31 mouse cellular contexts compared by ENCODE assay signal in the genomic region with DNA sequence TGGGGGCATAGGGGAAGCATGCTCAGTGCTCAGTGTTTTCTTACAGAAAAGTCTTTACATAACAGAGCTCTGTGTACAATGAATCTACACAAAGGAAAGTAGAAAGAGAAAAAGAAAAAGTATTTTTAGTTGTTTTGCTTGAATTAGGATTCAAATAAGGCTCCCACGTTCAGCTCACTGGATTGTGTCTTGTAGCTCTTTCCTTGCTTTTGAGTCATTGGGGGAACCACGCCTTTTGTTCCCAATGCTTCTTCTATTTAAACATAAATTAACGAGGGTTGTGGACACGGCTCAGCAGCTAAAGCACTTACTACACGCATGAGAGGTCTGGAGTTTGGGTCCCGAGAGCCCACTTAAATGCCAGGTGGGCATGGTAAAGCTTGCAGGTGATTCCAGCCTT. TPM values are rescaled to one million over a fixed set of nuclear protein-coding genes. Genes with fewer than 3 reads are reported as not detected.
"Had no signal": no experiment of that assay in that cellular context is flagged by ENCODE, and none has a peak within 500 bp of the region (broad histone marks: within the 10 kb centered on the region; RNA-seq: fewer than 3 reads in every experiment).

No protein-coding gene starts in this region.

- DNase-seq: heart, postnatal 10 days; heart, postnatal 14 days; heart, postnatal 36 days; heart, postnatal 4 days; kidney, adult 11 months; kidney, adult 18-20 months; kidney, adult 2 months; kidney, adult 8-10 months; kidney, adult 9 months; kidney, postnatal 10 days; kidney, postnatal 14 days; kidney, postnatal 25 days; kidney, postnatal 36 days; kidney, postnatal 4 days; layer of hippocampus, adult 9-11 months; layer of hippocampus, postnatal 36 days had no signal

- ATAC-seq: hindbrain, embryonic 16.5 days; hindbrain, postnatal 0 days; inflammation-experienced regulatory T-cells, adult 6 months; intestine, embryonic 15.5 days; intestine, embryonic 16.5 days; intestine, postnatal 0 days had no signal

RNA-seq across cellular contexts. Expression of a gene that starts 48.3 kb away (rescaled TPM):
- total RNA-seq: heart, postnatal 10 days; heart, postnatal 14 days; heart, postnatal 25 days; heart, postnatal 36 days; heart, postnatal 4 days; hematopoietic stem cell, adult 5-6 weeks; hindbrain, postnatal 0 days; layer of hippocampus, adult 18-20 months; layer of hippocampus, adult 2 months; layer of hippocampus, adult 8-10 months; layer of hippocampus, postnatal 10 days; layer of hippocampus, postnatal 25 days; layer of hippocampus, postnatal 36 days; left cerebral cortex, adult 18-20 months; left cerebral cortex, adult 2 months had no signal
